In genomic region chr13:37560800-37561199, GRCm38 (mm10) we compare ENCODE assay signal across 13 mouse cellular contexts.
DNase-seq lines count a peak whose midpoint lies in the region; ATAC-seq and TF ChIP-seq lines count a peak whose summit lies in the region.
"Had no signal": no experiment of that assay in that cellular context is flagged by ENCODE, and none has a peak within 500 bp of the region (broad histone marks: within the 10 kb centered on the region; RNA-seq: fewer than 3 reads in every experiment).

No protein-coding gene starts in this region.

- 65% methylated on average over 3 of the region's 3 CpGs for WGBS in forebrain, embryonic 15.5 days
- WGBS in forebrain, embryonic 10.5 days = 55% methylated on average over 3 of the region's 3 CpGs
- WGBS in kidney, embryonic 15.5 days = 24% methylated on average over 3 of the region's 3 CpGs
- WGBS in kidney, adult 2 months = 53% methylated on average over 3 of the region's 3 CpGs

- no peak overlapping the region for H3K27ac ChIP-seq in forebrain, embryonic 15.5 days (replicated peaks)
- no peak overlapping the region for H3K27ac ChIP-seq in forebrain, embryonic 10.5 days
- no peak overlapping the region for H3K27ac ChIP-seq in kidney, embryonic 15.5 days
- no peak overlapping the region for H3K27ac ChIP-seq in kidney, adult 2 months (ENCODE audit: insufficient read depth, low read depth, low read length)
- no peak overlapping the region for H3K27ac ChIP-seq in left cerebral cortex, adult 2 months
- H3K27ac ChIP-seq: liver, embryonic 14.5 days; macrophage had no signal

- no peak overlapping the region for H3K4me2 ChIP-seq in forebrain, embryonic 15.5 days (replicated peaks)
- H3K4me2 ChIP-seq in kidney, embryonic 15.5 days = no peak overlapping the region

- no peaks in the 10 kb centered on the region for H3K27me3 ChIP-seq in forebrain, embryonic 15.5 days
- 0 out of 2 replicates have a peak, but pooled peaks cover 8% of the 10 kb centered on the region for H3K27me3 ChIP-seq in forebrain, embryonic 10.5 days (ENCODE audit: poor library complexity, severe bottlenecking)
- H3K27me3 ChIP-seq in kidney, embryonic 15.5 days = no peaks in the 10 kb centered on the region
- no peaks in the 10 kb centered on the region for H3K27me3 ChIP-seq in kidney, adult 2 months (replicated peaks; ENCODE audit: control insufficient read depth, insufficient read depth, low read length)

- TF ChIP-seq CTCF in kidney, adult 2 months (conservative IDR thresholded peaks at IDR 0.05; ENCODE audit: insufficient read depth, insufficient read length, low read depth, low read length) = no peak
- TF ChIP-seq CTCF in left cerebral cortex, adult 2 months (IDR thresholded peaks at IDR 0.05) = no peak

- intact Hi-C loops in left cerebral cortex, adult 2 months (cut with DNase I) = no loop called here

- H3K36me3 ChIP-seq in forebrain, embryonic 15.5 days = no peaks in the 10 kb centered on the region
- H3K36me3 ChIP-seq in forebrain, embryonic 10.5 days (replicated peaks) = no peaks in the 10 kb centered on the region
- no peaks in the 10 kb centered on the region for H3K36me3 ChIP-seq in kidney, embryonic 15.5 days
- no peaks in the 10 kb centered on the region for H3K36me3 ChIP-seq in kidney, adult 2 months (ENCODE audit: control insufficient read depth, insufficient read depth, low read length)

- H3K4me3 ChIP-seq in forebrain, embryonic 15.5 days = no peak overlapping the region
- H3K4me3 ChIP-seq in forebrain, embryonic 10.5 days = no peak overlapping the region
- H3K4me3 ChIP-seq in kidney, embryonic 15.5 days (replicated peaks) = no peak overlapping the region
- H3K4me3 ChIP-seq in kidney, adult 2 months (ENCODE audit: insufficient read depth, low read depth, low read length) = no peak overlapping the region
- no peak overlapping the region for H3K4me3 ChIP-seq in left cerebral cortex, adult 2 months

- H3K4me1 ChIP-seq in forebrain, embryonic 15.5 days = no peaks in the 10 kb centered on the region
- H3K4me1 ChIP-seq in forebrain, embryonic 10.5 days = peaks cover 34% of the 10 kb centered on the region
- peaks cover 45% of the 10 kb centered on the region for H3K4me1 ChIP-seq in kidney, embryonic 15.5 days
- no peaks in the 10 kb centered on the region for H3K4me1 ChIP-seq in kidney, adult 2 months (ENCODE audit: control insufficient read depth, insufficient read depth, low read length)

- H3K9ac ChIP-seq in forebrain, embryonic 15.5 days (replicated peaks) = no peak overlapping the region
- no peak overlapping the region for H3K9ac ChIP-seq in kidney, embryonic 15.5 days
- H3K9ac ChIP-seq: liver, embryonic 14.5 days had no signal

- H3K9me3 ChIP-seq in forebrain, embryonic 15.5 days = no peaks in the 10 kb centered on the region
- H3K9me3 ChIP-seq in forebrain, embryonic 10.5 days = no peaks in the 10 kb centered on the region
- H3K9me3 ChIP-seq in kidney, embryonic 15.5 days (replicated peaks) = no peaks in the 10 kb centered on the region

- DNase-seq in forebrain, embryonic 10.5 days (ENCODE audit: extremely low spot score, low spot score) = no peak
- DNase-seq in kidney, adult 2 months = no peak
- peak; percentile 24 for DNase-seq in right cerebral cortex, postnatal 14 days
- DNase-seq in right cerebral cortex, adult 18-20 months = no peak
- DNase-seq in left cerebral cortex, adult 2 months (ENCODE audit: extremely low spot score in 1 of 2, low spot score in 2 of 2) = no peak
- DNase-seq in cerebellum, adult 18-20 months = no peak
- DNase-seq: cerebellum, adult 8-10 months; layer of hippocampus, postnatal 36 days had no signal

- no peak for TF ChIP-seq POLR2A in kidney, adult 2 months (IDR thresholded peaks at IDR 0.05; ENCODE audit: low read depth, low read length)

- peak; percentile 28; the same call in 1 of the 2 replicates for ATAC-seq in forebrain, embryonic 15.5 days (replicated peaks)
- peak; percentile 40; the same call in 1 of the 2 replicates for ATAC-seq in kidney, embryonic 15.5 days (replicated peaks; ENCODE audit: low FRiP score)
- ATAC-seq: forebrain, embryonic 14.5 days had no signal
